Mouse (Mus musculus) lung, adult 18-20 months (tissue): ENCODE measurements around the gene Zfp784.
"Not testable (repeated sequence)": the region's sequence is repeated elsewhere in the genome, so short reads cannot be mapped to it uniquely, and the experiment has no call there.

Experiments used
- DNase-seq, 2 experiments: peaks; one replicate each; pipeline ENCODE4 v3.0.0; 2022; ENCODE audit warnings: mixed read lengths in 2 of 2

Gene Zfp784

DNA sequence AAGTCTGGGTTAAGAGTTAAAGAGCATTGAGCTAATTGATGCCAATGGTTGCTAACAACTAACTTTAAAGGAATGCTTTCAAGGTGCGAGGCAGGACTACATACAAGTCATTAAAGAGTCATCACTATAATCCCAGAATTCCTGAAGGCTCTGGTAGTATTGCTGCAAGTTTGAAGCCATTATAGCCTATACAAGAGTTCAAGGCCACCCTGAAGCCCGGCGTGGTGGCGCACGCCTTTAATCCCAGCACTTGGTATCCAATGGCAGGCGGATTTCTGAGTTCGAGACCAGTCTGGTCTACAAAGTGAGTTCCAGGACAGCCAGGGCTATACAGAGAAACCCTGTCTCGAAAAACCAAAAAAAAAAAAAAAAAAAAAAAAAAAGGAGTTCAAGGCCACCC, 18.7 kb downstream of the Zfp784 start:
- DNase-seq: not testable (repeated sequence)

DNA sequence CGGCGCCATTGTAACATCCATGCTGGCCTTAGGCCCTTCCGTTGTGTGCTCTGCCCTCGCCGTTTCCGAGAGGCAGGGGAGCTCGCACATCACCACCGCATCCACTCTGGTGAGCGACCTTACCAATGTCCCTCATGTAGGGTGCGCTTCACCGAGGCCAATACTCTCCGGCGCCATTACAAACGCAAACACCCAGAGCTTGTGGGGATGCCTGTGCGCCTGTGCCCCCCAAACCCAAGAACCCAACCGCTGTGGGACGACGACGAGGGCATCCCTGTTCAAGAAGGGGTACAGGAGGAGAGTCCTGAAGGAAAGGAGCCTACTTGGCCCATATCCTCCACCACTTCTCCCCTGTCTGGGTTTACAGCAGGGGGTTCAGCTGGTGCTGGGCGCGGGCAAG, 20.3 kb downstream of the Zfp784 start:
- DNase-seq: no peak

DNA sequence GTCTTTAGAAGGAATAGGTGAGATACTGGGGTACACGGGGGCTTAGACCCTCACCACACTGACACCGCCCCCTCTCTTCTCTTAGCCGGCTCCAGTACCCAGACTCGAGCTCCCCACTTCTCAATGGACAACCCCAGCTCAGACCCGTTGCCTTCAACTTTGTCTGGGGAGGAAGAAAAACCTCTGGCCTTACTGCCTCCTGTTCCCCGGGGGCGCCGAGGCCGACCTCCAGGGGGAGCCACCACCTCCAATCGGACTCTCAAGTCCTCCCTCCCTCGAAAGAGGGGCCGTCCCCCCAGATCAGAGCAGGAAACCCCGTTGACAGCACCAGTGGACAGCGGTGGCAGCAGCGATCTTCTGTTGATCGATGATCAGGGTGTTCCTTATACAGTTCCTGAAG, 20.9 kb downstream of the Zfp784 start:
- DNase-seq: no peak

DNA sequence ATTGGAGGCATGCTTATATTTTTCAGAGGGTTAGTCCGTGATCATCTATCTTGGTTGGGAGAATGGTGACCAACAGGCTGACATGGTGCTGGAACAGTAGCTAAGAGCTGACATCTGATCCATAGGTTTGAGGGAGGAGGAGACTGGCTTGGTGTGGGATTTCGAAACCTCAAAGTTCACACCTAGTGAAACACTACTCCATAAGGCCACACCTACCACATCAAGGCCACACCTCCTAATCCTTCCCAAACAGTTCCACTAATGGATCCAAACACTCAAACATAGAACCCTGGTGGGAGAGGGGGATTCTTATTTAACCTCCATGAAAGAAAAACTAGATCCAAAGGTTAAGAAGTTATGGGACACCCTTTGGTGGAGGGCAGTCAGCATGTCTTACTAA, 21.3 kb downstream of the Zfp784 start:
- no peak for DNase-seq

DNA sequence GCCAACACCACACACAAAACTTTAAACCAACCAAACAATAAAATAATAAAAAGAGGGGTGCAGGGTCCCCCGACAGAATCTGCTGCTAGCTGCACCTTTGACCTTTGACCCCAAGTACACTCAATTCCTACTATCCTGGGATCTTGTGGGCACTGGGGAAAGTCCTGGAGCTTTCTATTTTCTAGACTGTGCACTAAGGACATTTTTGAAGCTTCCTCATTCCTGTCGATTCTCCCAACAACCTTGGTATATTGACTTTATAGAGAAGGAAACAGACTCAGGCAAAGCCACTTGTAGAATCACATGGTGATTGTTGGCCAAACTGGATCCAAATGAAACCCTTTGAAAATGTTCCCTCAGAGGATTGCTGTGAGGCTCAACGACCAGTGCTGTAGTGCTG, 22.2 kb downstream of the Zfp784 start:
- DNase-seq: no peak

DNA sequence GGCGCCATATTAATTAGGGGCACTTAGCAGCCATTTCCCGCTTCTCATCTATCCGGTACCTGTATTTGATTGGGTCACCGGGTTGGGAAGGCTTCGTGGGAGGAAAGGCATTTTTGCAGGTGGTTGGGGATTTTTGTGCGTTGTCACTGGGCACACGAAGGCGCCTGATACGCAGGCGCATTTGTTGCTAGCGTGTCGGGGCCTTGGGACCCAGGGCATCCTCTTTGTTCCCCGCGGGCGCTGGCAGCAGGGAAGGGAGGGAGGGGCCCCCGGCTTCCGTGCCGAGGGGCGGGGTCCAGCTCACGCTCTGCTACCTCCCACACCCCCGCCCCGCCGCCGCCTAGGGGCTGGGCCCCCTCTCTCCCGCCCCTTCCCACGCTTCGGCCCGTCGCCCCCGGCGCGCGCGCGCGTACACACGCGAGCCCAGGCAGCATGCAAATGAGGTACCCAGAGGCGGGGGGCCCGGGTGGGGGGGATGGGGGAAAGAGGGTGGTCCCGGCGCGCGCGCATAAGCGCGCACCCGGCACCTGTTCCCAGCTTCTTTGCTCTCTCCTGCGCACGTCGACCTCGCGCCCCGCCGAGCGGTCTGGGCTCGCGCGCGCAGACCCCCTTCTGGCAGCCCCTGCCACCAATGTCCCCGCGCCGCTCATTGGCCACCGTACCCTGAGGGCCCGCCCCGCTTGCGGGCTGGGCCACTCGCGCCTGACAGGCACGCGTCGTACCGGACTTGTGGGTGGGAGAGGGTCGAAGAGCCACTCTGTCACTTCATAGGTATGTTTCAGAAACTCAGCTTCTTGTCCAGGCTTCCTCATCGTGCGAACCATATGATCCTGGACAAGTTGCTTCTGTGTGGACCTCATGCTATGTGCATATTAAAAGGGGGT, 22.9 kb downstream of the Zfp784 start, which contains the start of gene Gm44973:
Gene Gm44973 (plus strand): TSS at position 379 of the 884 bp plus-strand sequence.
- peak; percentile 92 to 95 for DNase-seq

DNA sequence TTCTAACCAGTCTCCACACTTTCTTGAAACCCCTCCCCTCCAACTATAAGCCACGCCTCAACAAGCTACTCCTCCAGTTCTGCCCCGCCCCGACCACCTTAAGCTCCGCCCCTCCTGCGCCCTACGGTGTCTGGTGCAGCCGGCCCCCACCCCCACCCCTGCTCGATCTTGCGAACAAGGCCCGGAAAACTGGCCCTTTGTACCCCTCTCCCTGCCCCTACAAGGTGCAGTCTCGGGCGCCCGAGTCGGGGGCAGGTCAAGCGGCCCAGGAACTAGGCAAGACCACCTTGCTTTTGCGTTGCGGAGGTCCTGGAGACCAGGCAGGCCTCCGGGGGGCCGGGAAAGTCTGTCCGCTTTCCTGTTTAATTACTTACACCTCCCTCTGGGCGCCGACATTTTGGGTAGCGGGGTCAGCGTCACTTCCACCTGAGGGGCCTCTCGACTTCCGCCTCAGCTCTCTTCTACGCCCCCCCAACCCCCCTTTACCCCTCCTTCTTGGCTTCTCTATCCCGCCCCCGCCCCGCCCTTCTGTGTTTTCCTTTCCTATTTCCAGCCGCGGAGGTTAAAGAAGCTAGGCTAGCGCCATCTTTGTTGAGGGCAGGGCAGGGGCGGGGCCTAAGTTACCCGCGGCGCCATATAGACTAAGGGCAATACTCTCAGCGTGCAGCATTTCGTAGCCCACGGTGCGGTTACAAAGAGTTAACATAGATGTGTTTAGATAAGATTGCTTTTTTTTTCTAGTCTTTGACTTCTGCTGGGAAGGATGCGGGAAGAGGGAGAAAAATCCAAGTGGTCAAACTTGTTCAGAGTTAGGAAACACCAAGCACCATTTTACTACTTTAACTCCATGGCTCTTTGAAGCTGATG, 23.8 kb downstream of the Zfp784 start, which contains the start of the genes Zfp524 and Fiz1:
Gene Zfp524 (plus strand): TSS at position 165 of the 867 bp plus-strand sequence.
Gene Fiz1 (minus strand): TSS at position 447 of the 867 bp plus-strand sequence.
- peak; percentile 97 for DNase-seq

DNA sequence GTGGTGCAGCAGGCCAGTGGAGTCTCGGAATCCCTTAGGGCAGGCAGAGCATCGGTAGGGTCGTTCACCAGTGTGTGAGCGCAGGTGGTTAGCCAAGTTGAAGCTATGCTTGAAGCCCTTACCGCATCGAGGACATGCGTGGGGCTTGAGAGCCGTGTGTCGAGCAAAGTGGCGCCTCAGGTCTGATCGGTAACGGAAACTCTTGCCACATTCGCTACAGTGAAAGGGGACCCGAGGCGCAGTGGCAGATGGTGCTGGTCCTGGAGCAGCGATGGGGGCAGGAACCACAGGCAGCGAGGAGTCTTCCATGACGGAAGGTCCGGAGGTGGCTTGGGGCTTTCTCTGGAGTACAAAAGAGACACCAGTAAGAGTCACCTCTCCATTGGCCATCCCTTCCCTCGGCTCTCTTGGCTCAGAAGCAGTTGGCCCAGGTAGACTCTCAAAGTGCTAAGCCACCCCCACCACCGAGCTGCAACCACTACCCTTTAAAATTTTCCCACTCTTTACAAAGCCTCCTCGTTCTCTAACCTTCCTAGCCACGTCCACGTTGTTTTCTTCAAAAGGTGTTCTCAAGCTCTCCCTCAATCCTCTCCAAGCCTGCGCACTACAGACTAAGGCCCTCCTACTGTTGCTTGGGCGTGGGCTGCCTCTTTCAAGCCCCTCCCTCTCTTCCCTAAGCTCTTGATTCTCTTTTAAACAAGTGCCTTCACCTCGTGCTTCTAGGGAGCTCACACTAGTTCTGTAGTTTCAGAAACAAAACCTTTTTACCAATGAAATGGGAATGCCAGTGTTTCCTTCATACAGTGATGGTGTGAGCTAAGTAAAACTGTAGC, 25.3 kb downstream of the Zfp784 start:
- DNase-seq: peak; percentile 61 to 62

DNA sequence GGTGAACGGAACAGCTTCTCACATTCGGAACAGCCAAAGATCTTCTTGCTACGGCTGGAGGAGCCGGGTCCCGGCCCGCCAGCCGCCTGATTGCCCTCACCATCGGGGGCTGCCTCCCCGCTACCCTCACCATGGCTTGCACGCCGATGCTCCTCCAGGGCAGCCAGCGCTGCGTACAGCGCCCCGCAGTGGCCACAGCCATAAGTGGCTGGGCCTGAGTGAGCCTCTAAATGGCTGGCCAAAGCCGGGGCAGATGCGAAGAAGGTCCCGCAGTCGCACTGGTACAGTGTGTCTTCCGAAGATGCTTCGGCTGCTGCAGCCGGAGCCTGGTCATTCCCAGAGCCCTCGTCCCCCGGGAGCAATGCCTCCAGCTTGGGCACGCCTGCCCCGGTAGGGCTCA, 30.0 kb downstream of the Zfp784 start:
- no peak for DNase-seq

DNA sequence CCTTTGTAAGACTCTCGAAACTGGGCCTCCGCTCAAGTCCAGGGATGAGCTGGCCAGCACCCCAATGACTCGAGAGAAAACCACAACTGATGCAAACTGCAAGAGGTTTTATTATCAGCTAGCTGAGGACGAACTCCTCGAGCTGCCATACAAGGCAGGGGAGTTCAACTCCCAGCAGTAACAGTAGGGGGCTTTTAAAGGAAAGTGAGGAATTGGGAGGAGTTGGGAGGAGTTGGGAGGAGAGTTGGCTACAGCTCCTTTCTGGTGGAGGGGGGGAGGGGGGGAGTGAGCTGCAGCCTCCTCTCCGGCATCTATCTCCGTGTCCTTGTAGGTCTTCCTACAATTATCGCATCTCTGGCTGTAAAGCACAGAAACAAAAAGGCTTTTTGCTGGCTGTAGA, 35.4 kb downstream of the Zfp784 start:
- not testable (repeated sequence) for DNase-seq

DNA sequence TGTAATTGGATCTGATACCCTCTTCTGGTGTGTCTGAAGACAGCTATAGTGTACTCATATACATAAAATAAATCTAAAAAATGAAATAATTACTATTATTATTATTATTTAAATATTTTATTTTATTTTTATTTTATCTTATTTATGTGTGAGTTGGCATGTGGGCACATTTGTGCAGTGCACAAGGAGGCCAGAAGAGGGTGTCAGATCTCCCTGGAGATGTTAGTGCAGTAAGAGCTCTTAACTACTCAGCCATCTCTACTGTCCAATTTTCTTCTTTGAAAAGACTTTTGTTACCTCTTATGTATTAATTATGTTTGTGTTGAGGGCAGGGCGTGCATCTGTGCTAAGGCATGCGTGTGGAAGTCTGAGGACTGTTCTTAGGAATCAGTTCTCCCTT, 38.4 kb downstream of the Zfp784 start:
- DNase-seq: no peak

DNA sequence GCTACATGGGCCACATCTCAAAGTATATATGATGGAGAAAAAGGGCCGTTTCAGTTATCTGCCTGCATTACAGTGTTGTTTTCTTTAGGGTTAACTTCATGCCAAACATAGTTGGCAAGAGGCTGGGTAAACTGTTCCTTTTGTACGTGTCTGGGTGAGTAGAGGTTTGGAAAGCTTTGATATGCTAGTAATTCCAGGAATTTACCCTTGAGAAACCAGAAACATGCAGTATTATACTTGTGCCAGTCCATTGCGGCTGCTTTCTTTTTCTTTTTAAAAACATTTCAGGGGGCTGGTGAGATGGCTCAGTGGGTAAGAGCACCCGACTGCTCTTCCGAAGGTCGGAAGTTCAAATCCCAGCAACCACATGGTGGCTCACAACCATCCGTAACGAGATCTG, 41.3 kb downstream of the Zfp784 start:
- no peak for DNase-seq

DNA sequence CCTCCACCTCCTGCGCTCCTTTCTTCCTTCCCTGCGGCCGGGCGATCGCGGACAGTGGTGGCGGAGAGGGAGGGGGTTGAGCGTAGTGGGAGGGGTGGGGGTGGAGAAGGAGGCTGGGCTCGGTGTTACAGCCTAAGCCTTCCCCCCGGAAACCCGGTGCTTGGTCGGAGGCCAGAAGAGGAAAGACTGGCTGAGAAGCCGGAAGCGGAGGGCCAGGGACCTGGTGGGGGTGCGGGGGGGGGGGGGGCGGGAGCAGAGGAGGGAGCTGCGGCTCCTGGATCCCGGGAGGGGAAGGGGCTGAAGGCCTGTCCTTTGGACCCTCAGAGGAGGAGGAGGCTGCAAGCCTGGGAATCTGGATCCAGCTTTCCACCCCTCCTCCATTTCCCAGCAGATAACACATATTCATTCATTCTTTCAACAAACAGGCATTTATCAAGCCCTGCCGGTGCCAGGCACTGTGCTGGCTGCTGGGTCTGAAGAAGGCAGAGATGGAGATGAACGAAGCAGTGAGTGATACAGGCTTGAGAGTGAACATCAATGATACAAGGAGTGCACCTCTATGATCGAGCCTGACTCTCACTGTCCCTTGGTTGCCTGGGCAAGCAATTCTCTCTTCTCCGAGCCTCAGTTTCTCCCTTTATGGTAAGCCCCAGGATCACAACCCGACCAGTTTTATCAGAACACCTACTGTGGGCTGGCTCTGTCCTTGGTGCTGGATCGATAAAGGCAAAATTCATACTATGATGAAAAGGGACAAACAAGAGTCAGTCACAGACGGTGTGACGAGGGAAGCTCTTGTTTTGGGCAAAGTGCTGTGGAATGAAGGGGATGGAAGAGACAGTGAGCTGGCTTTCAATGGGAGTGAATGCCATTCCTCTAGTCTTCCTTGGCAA, 42.0 kb downstream of the Zfp784 start, which contains the start of gene Zfp579:
Gene Zfp579 (minus strand): TSS at position 156 of the 893 bp plus-strand sequence.
- peak; percentile 90 to 92 for DNase-seq

DNA sequence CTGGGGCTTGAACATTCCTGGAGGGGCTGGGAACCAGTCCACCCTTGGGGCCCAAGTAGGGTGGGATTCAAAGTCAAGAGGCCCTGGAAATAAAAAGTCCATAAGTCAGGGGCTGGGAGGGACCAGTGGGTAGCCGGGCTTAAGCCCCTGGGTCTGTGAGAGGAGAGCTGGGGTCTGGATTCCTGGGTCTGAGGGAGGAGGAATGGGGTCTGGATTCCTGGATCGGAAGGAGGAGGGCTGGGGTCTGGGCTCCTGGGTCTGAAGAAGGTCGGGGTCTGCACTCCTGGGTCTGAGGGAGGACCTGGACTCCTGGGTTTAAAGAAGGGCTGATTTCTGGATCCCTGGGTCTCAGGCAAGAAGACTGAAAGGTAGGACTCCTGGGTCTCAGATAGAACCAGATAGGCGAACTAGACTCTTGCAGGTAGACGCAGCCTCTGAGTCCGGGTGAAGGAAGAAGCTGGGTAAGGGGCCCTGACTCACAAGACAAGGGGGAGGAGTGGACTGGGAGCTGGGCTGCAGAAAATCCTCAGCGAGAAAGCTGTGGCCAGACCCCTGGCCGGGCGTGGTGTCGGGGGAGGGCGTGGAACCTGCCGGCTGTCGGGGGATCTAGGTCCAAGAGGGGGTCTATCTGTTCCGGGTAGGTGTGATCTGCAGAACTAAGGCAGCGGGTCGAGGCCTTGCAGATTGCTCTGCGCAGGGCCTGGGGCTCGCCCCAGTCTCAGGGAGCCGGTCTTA, 42.8 kb downstream of the Zfp784 start:
- DNase-seq: no peak

DNA sequence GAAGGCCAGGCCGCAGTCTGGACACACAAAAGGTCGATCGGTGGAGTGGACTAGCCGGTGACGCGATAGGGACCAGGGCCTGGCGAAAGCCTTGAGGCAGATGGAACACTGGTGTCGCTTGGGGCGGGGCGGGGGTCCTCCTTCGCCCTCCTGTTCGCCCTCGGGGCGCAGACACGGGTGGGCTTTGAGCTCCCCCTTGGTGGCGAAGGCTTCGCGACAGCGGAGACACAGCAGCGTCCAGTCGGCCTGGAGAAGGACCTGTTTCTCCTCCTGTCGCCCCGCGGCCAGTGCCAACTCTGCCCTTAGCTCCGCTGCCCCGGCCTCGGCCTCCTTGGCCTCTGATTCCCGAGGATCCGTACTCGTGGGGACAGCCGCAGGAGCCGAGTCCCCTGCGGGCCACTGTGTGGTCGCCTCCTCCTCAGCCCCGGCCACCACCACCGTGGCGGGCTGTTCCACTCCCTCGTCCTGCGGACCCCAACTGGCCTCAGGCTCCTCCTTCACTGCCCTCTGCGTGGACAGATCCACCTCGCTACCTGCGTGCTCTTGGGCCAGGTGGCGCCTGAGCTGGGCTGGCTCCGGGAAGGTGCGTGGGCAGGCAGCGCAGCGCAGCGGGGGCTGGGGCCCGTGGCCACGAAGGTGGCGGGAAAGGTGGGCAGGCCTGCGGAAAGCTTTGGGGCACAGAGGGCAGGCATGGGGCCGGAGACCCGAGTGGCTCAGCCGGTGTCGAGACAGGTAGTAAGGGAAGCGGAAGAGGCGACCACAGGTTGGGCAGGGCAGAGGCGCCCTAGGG, 44.1 kb downstream of the Zfp784 start:
- no peak for DNase-seq

DNA sequence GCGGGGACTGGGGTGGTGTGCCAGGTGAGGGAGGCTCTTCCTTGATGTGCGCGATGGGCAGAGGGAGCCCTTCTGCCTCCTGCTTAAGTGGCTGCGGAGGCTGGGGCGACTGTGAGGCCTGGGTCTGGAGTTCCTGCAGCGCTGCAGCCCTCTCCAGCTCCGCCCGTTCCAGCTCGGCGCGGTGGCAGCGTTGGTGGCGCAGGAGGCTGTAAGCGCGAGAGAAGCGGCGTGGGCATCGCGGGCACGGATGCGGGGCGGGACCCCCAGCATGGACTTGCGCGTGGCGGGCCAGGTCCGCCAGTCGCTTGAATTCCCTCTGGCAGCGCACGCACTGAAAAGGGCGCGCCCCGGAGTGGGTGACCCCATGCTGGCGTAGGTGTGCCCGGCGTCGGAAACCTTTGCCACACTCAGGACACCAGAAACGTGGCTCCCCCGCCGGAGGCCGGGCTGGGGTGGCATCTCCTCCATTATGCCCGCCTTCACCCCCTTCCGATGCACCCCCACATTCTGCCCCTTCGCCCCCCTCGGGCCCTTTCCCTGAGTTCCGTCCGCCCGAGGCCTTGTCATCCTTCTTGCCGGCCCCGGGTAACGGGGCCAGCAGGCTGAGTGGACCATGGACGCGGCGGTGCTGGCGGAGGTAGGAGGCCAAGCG, 44.8 kb downstream of the Zfp784 start:
- no peak for DNase-seq

DNA sequence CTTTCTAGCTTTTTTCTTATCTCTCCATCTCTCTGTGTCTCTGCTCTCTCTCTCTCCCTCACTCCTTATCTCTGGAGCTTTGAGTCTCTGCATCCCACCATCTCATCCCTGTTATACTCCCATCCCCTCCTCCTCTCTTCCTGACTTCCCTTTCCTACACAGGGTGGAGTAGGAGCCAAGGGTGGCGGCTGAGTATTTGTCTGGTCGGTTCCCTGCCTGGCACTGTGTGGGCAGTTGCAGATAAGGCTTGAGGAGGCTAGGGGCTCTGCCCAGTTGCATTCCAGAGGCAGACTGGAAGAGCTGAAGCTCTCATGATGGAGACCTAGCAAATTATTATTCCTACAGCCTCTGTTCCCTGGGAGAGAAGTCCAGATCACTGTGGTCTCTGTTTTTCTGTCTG, 50.0 kb downstream of the Zfp784 start:
- peak in 1 of 2 experiments; percentile 26 for DNase-seq
